12 mouse cellular contexts compared by ENCODE assay signal in the genomic region with DNA sequence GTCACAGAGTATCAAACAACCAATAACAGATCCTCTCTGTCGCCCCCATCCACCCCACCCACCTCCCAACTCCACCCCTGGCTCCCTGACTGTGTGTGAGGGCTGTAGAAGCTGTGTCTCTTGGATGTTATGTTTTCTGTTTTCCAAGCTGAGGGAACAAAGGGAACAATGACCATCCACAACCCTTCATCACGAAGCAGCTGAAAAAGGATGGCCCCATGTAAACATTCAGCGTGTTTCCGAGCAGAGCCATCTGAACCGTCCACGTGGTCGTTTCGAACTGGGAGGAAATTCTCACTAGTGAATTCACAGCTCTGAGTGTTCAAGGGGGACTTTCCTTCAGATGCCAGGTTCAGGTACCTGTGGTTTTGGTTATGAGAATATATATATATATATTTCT.
DNase-seq lines count a peak whose midpoint lies in the region; ATAC-seq and TF ChIP-seq lines count a peak whose summit lies in the region.
"Had no signal": no experiment of that assay in that cellular context is flagged by ENCODE, and none has a peak within 500 bp of the region (broad histone marks: within the 10 kb centered on the region; RNA-seq: fewer than 3 reads in every experiment).

No protein-coding gene starts in this region.

- no peak overlapping the region for H3K27ac ChIP-seq in midbrain, embryonic 11.5 days (ENCODE audit: low read depth, low read length)
- no peak overlapping the region for H3K27ac ChIP-seq in midbrain, embryonic 15.5 days
- H3K27ac ChIP-seq in limb, embryonic 10.5 days = peak overlapping the region; percentile 58
- no peak overlapping the region for H3K27ac ChIP-seq in neural tube, embryonic 13.5 days (replicated peaks)
- no peak overlapping the region for H3K27ac ChIP-seq in layer of hippocampus, adult 2 months
- H3K27ac ChIP-seq: embryonic facial prominence, embryonic 15.5 days; heart, adult 2 months; limb, embryonic 15.5 days had no signal

- DNase-seq in CD4-positive, CD25-positive, alpha-beta regulatory T cell, adult 2 months (ENCODE audit: low read depth, low spot score) = peak; percentile 38
- no peak for DNase-seq in midbrain, embryonic 11.5 days (ENCODE audit: low spot score, missing footprints)
- DNase-seq in limb, embryonic 10.5 days (ENCODE audit: low spot score) = no peak
- no peak for DNase-seq in layer of hippocampus, adult 2 months (ENCODE audit: low spot score in 2 of 2)
- DNase-seq in urinary bladder, postnatal 4 days (ENCODE audit: low spot score in 2 of 2) = no peak
- DNase-seq: heart, adult 2 months; kidney, adult 11 months had no signal

- no peak for TF ChIP-seq CTCF in layer of hippocampus, adult 2 months (conservative IDR thresholded peaks at IDR 0.05)

- no peak overlapping the region for H3K9ac ChIP-seq in midbrain, embryonic 11.5 days (ENCODE audit: low read length)
- H3K9ac ChIP-seq in midbrain, embryonic 15.5 days = no peak overlapping the region
- H3K9ac ChIP-seq in neural tube, embryonic 13.5 days = no peak overlapping the region
- H3K9ac ChIP-seq: embryonic facial prominence, embryonic 15.5 days; limb, embryonic 15.5 days had no signal

- 60% methylated on average over 8 of the region's 8 CpGs for WGBS in midbrain, embryonic 11.5 days
- WGBS in midbrain, embryonic 15.5 days = 56% methylated on average over 8 of the region's 8 CpGs
- 72% methylated on average over 8 of the region's 8 CpGs for WGBS in limb, embryonic 10.5 days
- 13% methylated on average over 8 of the region's 8 CpGs for WGBS in neural tube, embryonic 13.5 days

- H3K36me3 ChIP-seq in midbrain, embryonic 11.5 days (ENCODE audit: control insufficient read depth, insufficient read depth, low read length) = no peaks in the 10 kb centered on the region
- H3K36me3 ChIP-seq in midbrain, embryonic 15.5 days (replicated peaks) = no peaks in the 10 kb centered on the region
- no peaks in the 10 kb centered on the region for H3K36me3 ChIP-seq in limb, embryonic 10.5 days
- H3K36me3 ChIP-seq in neural tube, embryonic 13.5 days = no peaks in the 10 kb centered on the region
- H3K36me3 ChIP-seq: embryonic facial prominence, embryonic 15.5 days; limb, embryonic 15.5 days had no signal

- H3K9me3 ChIP-seq in midbrain, embryonic 11.5 days (ENCODE audit: control insufficient read depth, low read length) = no peaks in the 10 kb centered on the region
- no peaks in the 10 kb centered on the region for H3K9me3 ChIP-seq in midbrain, embryonic 15.5 days
- no peaks in the 10 kb centered on the region for H3K9me3 ChIP-seq in limb, embryonic 10.5 days (replicated peaks)
- H3K9me3 ChIP-seq in neural tube, embryonic 13.5 days = no peaks in the 10 kb centered on the region
- H3K9me3 ChIP-seq: embryonic facial prominence, embryonic 15.5 days; limb, embryonic 15.5 days had no signal

- no peak for ATAC-seq in CD4-positive, CD25-positive, alpha-beta regulatory T cell, adult 4 months
- 0 out of 2 replicates have a peak, but pooled peaks have one; percentile 10 for ATAC-seq in midbrain, embryonic 11.5 days (ENCODE audit: low FRiP score)
- no peak for ATAC-seq in midbrain, embryonic 15.5 days (replicated peaks)
- no peak; the same call in 1 of the 2 replicates for ATAC-seq in neural tube, embryonic 13.5 days (ENCODE audit: low read depth)

- H3K4me2 ChIP-seq in midbrain, embryonic 11.5 days = no peak overlapping the region
- H3K4me2 ChIP-seq in midbrain, embryonic 15.5 days = no peak overlapping the region
- H3K4me2 ChIP-seq in neural tube, embryonic 13.5 days = 0 out of 2 replicates have a peak overlapping the region, but pooled peaks have one; percentile 18
- H3K4me2 ChIP-seq: embryonic facial prominence, embryonic 15.5 days; limb, embryonic 15.5 days had no signal

- no peak overlapping the region for H3K4me3 ChIP-seq in midbrain, embryonic 11.5 days (ENCODE audit: low read depth, low read length)
- H3K4me3 ChIP-seq in midbrain, embryonic 15.5 days = no peak overlapping the region
- no peak overlapping the region for H3K4me3 ChIP-seq in limb, embryonic 10.5 days
- no peak overlapping the region for H3K4me3 ChIP-seq in neural tube, embryonic 13.5 days
- H3K4me3 ChIP-seq in layer of hippocampus, adult 2 months = no peak overlapping the region
- H3K4me3 ChIP-seq: embryonic facial prominence, embryonic 15.5 days; heart, adult 2 months; limb, embryonic 15.5 days had no signal

- H3K27me3 ChIP-seq in midbrain, embryonic 11.5 days (ENCODE audit: control insufficient read depth, insufficient read depth, low read length) = no peaks in the 10 kb centered on the region
- no peaks in the 10 kb centered on the region for H3K27me3 ChIP-seq in midbrain, embryonic 15.5 days (replicated peaks)
- H3K27me3 ChIP-seq in limb, embryonic 10.5 days (ENCODE audit: low read depth, poor library complexity, severe bottlenecking) = no peaks in the 10 kb centered on the region
- 0 out of 2 replicates have a peak, but pooled peaks cover 2% of the 10 kb centered on the region for H3K27me3 ChIP-seq in neural tube, embryonic 13.5 days
- H3K27me3 ChIP-seq: embryonic facial prominence, embryonic 15.5 days; limb, embryonic 15.5 days had no signal

- peaks cover 20% of the 10 kb centered on the region for H3K4me1 ChIP-seq in midbrain, embryonic 11.5 days (ENCODE audit: control insufficient read depth, insufficient read depth, low read length)
- peaks cover 16% of the 10 kb centered on the region for H3K4me1 ChIP-seq in midbrain, embryonic 15.5 days
- H3K4me1 ChIP-seq in limb, embryonic 10.5 days = peaks cover 31% of the 10 kb centered on the region
- H3K4me1 ChIP-seq in neural tube, embryonic 13.5 days (replicated peaks) = peaks cover 35% of the 10 kb centered on the region
